7 mouse cellular contexts compared by ENCODE assay signal in the genomic region with DNA sequence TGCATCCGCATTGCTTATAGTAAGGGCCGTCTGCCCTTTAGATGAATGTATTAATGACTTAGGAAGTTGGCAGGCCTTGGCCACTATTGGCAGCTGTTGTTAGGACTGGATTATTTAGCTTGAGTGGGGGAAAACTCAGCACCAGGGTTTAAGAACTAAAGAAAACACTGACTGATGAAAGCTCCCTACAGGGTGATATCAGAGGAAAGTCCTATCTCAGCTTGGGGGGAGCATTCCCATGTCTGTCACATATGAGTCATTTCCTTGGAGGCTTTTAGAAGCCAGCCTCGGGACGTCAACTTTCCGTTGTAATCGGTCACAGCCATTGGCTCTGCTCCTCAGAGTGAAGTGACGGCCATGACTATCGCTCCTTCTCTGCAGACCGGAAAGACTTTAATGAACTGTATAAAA.
DNase-seq lines count a peak whose midpoint lies in the region; ATAC-seq and TF ChIP-seq lines count a peak whose summit lies in the region.

No protein-coding gene starts in this region.

- no peak for DNase-seq in limb, embryonic 10.5 days (ENCODE audit: low spot score)
- peak; percentile 78 for DNase-seq in brain, embryonic 14.5 days (ENCODE audit: low read depth)
- peak; percentile 25 to 50 for DNase-seq in lung, postnatal 4 days
- DNase-seq in cerebellum, adult 9-10 months: no peak
- DNase-seq in left cerebral cortex, adult 8-10 months (ENCODE audit: low spot score in 2 of 2): no peak

- no peak for TF ChIP-seq CTCF in brain, embryonic 14.5 days (IDR thresholded peaks at IDR 0.05; ENCODE audit: borderline replicate concordance, extremely low read depth, insufficient read depth, insufficient read length)

- TF ChIP-seq POLR2A in brain, embryonic 14.5 days (IDR thresholded peaks at IDR 0.05; ENCODE audit: borderline replicate concordance, extremely low read depth, insufficient read depth, insufficient read length, poor library complexity, severe bottlenecking): no peak

- H3K4me1 ChIP-seq in limb, embryonic 13.5 days: peaks cover 4% of the 10 kb centered on the region; the same call in 1 of the 2 replicates
- no peaks in the 10 kb centered on the region for H3K4me1 ChIP-seq in limb, embryonic 10.5 days
- H3K4me1 ChIP-seq in heart, embryonic 16.5 days (ENCODE audit: control insufficient read depth, insufficient read depth, low read length): peaks cover 7% of the 10 kb centered on the region

- no peaks in the 10 kb centered on the region for H3K9me3 ChIP-seq in limb, embryonic 13.5 days
- H3K9me3 ChIP-seq in limb, embryonic 10.5 days (replicated peaks): no peaks in the 10 kb centered on the region
- H3K9me3 ChIP-seq in heart, embryonic 16.5 days (replicated peaks; ENCODE audit: control insufficient read depth, low read length): no peaks in the 10 kb centered on the region

- 42% methylated on average over 9 of the region's 9 CpGs for WGBS in limb, embryonic 13.5 days
- WGBS in limb, embryonic 10.5 days: 89% methylated on average over 9 of the region's 9 CpGs
- WGBS in heart, embryonic 16.5 days: 31% methylated on average over 9 of the region's 9 CpGs

- ATAC-seq in limb, embryonic 13.5 days (ENCODE audit: low FRiP score, low read depth): peak; percentile 54; the same call in 1 of the 2 replicates
- peak; percentile 83 for ATAC-seq in heart, embryonic 16.5 days (replicated peaks; ENCODE audit: extremely low read depth, insufficient read depth, low FRiP score)

- no peak overlapping the region for H3K27ac ChIP-seq in limb, embryonic 13.5 days
- no peak overlapping the region for H3K27ac ChIP-seq in limb, embryonic 10.5 days
- H3K27ac ChIP-seq in heart, embryonic 16.5 days (ENCODE audit: low read length): peak overlapping the region; percentile 45

- no peak overlapping the region for H3K4me3 ChIP-seq in limb, embryonic 13.5 days
- H3K4me3 ChIP-seq in limb, embryonic 10.5 days: no peak overlapping the region
- no peak overlapping the region for H3K4me3 ChIP-seq in heart, embryonic 16.5 days (ENCODE audit: low read length)

- H3K27me3 ChIP-seq in limb, embryonic 13.5 days: no peaks in the 10 kb centered on the region
- no peaks in the 10 kb centered on the region for H3K27me3 ChIP-seq in limb, embryonic 10.5 days (ENCODE audit: low read depth, poor library complexity, severe bottlenecking)
- H3K27me3 ChIP-seq in heart, embryonic 16.5 days (ENCODE audit: control insufficient read depth, insufficient read depth, low read length): no peaks in the 10 kb centered on the region

- 0 out of 2 replicates have a peak overlapping the region, but pooled peaks have one; percentile 16 for H3K4me2 ChIP-seq in limb, embryonic 13.5 days (replicated peaks)
- peak overlapping the region; percentile 36; the same call in 1 of the 2 replicates for H3K4me2 ChIP-seq in heart, embryonic 16.5 days (ENCODE audit: low read depth, low read length)

- H3K9ac ChIP-seq in limb, embryonic 13.5 days: no peak overlapping the region
- no peak overlapping the region for H3K9ac ChIP-seq in heart, embryonic 16.5 days (ENCODE audit: low read length)

- H3K36me3 ChIP-seq in limb, embryonic 13.5 days: no peaks in the 10 kb centered on the region
- H3K36me3 ChIP-seq in limb, embryonic 10.5 days: no peaks in the 10 kb centered on the region
- H3K36me3 ChIP-seq in heart, embryonic 16.5 days (ENCODE audit: control insufficient read depth, insufficient read depth): no peaks in the 10 kb centered on the region

Comparison
In these comparisons a context has a peak if more than half of its experiments do, and no peak if none do; other contexts are left out.
1. DNase-seq: peak in brain, embryonic 14.5 days (single experiment) and lung, postnatal 4 days (2 of 2); none in limb, embryonic 10.5 days (single experiment), cerebellum, adult 9-10 months (single experiment) and left cerebral cortex, adult 8-10 months (0 of 2).